Mouse (Mus musculus): Measurements from ENCODE around the gene Cga. TPM values are rescaled to one million over a fixed set of nuclear protein-coding genes. Genes with fewer than 3 reads are reported as not detected.

Cga gene
- polyA plus RNA-seq, 1 experiment: 1.00 TPM

GRCm38 (mm10) chr4:34858903-34859302 is 34.7 kb upstream of the Cga start:
- H3K27ac ChIP-seq (ENCODE audit: control insufficient read depth, insufficient read depth, low read length): no peak overlapping the region
- no peak for TF ChIP-seq CTCF (IDR thresholded peaks at IDR 0.05; ENCODE audit: borderline replicate concordance, control insufficient read depth, extremely low read depth, insufficient read depth, low read length, poor library complexity)
- no peak for TF ChIP-seq POLR2A (IDR thresholded peaks at IDR 0.05; ENCODE audit: control insufficient read depth, extremely low read depth, insufficient read depth, low read length, poor library complexity)
- no peak for DNase-seq
- 92% methylated on average over 3 of the region's 3 CpGs for WGBS
- H3K4me1 ChIP-seq (replicated peaks; ENCODE audit: control insufficient read depth, insufficient read depth, low read length): peaks cover 6% of the 10 kb centered on the region
- no peaks in the 10 kb centered on the region for H3K27me3 ChIP-seq (ENCODE audit: control insufficient read depth, insufficient read depth, low read length)
- no peaks in the 10 kb centered on the region for H3K36me3 ChIP-seq (ENCODE audit: control insufficient read depth, insufficient read depth, low read length)
- no peak overlapping the region for H3K4me3 ChIP-seq (ENCODE audit: control insufficient read depth, insufficient read depth, low read length)

DNA sequence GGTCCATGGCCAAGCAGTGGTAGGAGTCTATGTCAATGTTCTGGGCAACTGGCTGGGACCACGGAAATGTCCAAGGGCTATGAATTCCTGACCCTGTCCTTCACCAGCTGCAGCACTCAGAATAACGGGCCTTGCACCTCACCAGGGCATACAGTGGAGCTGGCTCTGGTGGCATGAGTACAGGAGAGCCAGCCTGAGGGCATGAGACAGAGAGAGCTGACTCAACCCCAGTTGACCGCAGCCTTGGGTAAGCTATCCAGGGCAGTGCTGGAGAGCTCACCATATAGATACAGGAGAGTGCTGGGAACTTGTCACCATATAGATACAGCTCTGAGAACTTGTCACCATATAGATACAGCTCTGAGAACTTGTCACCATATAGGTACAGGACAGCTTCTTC is 34.2 kb upstream of the Cga start:
- Histone ChIP-seq H3K27me3 (ENCODE audit: control insufficient read depth, insufficient read depth, low read length) (no peaks in the 10 kb centered on the region), H3K36me3 (ENCODE audit: control insufficient read depth, insufficient read depth, low read length) (no peaks in the 10 kb centered on the region), H3K4me3 (ENCODE audit: control insufficient read depth, insufficient read depth, low read length) (no peak overlapping the region), H3K27ac (ENCODE audit: control insufficient read depth, insufficient read depth, low read length) (no peak overlapping the region), H3K4me1 (replicated peaks; ENCODE audit: control insufficient read depth, insufficient read depth, low read length) (peaks cover 6% of the 10 kb centered on the region)
- DNase-seq: no peak
- WGBS: 97% methylated on average over 3 of the region's 3 CpGs
- no peak for TF ChIP-seq CTCF (IDR thresholded peaks at IDR 0.05; ENCODE audit: borderline replicate concordance, control insufficient read depth, extremely low read depth, insufficient read depth, low read length, poor library complexity)
- no peak for TF ChIP-seq POLR2A (IDR thresholded peaks at IDR 0.05; ENCODE audit: control insufficient read depth, extremely low read depth, insufficient read depth, low read length, poor library complexity)

DNA sequence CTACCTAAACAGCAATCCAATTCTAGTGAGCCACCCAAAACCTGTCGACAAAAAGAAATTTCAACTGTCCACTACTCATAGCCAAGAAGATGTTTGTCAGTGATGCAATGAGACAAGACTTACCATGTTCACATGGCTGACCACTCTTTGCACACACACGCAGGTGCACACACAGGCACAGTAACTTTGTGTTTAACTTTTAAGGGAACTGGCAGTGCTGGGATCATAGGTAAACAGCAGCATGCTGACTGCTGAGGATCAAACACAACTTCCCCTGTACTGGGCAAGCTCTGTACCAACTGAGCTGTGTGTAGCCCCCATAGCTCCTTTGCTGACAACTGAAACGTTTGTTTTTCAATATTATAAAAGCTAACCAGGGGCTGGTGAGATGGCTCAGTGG is 32.1 kb upstream of the Cga start:
- TF ChIP-seq CTCF (IDR thresholded peaks at IDR 0.05; ENCODE audit: borderline replicate concordance, control insufficient read depth, extremely low read depth, insufficient read depth, low read length, poor library complexity) (no peak), POLR2A (IDR thresholded peaks at IDR 0.05; ENCODE audit: control insufficient read depth, extremely low read depth, insufficient read depth, low read length, poor library complexity) (no peak)
- no peak overlapping the region for H3K27ac ChIP-seq (ENCODE audit: control insufficient read depth, insufficient read depth, low read length)
- H3K4me1 ChIP-seq (replicated peaks; ENCODE audit: control insufficient read depth, insufficient read depth, low read length): peaks cover 6% of the 10 kb centered on the region
- WGBS: 82% methylated on average over 3 of the region's 3 CpGs
- no peaks in the 10 kb centered on the region for H3K36me3 ChIP-seq (ENCODE audit: control insufficient read depth, insufficient read depth, low read length)
- no peaks in the 10 kb centered on the region for H3K27me3 ChIP-seq (ENCODE audit: control insufficient read depth, insufficient read depth, low read length)
- no peak overlapping the region for H3K4me3 ChIP-seq (ENCODE audit: control insufficient read depth, insufficient read depth, low read length)
- no peak for DNase-seq

DNA sequence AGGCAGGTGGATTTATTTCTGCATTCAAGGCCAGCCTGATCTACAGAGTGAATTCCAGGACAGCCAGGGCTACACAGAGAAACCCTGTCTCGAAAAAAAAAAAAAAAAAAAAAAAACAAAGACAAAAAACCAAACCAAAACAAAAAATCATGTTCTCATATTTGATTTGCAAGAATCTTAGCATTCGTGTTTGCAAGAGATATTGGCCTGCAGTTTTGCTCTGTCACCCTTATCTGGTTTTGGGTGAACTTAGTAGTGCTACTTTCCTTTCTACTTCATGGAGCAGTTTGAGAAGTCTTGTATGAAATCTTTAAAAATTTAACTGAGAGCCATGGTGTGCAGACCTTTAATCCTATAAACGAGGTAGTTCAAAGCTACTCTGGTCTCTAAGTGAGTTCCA is 23.8 kb upstream of the Cga start:
- no peak for TF ChIP-seq CTCF (IDR thresholded peaks at IDR 0.05; ENCODE audit: borderline replicate concordance, control insufficient read depth, extremely low read depth, insufficient read depth, low read length, poor library complexity)
- TF ChIP-seq POLR2A (IDR thresholded peaks at IDR 0.05; ENCODE audit: control insufficient read depth, extremely low read depth, insufficient read depth, low read length, poor library complexity): no peak
- Histone ChIP-seq H3K4me1 (replicated peaks; ENCODE audit: control insufficient read depth, insufficient read depth, low read length) (peaks cover 6% of the 10 kb centered on the region; the same call in 1 of the 2 replicates), H3K4me3 (ENCODE audit: control insufficient read depth, insufficient read depth, low read length) (no peak overlapping the region), H3K36me3 (ENCODE audit: control insufficient read depth, insufficient read depth, low read length) (no peaks in the 10 kb centered on the region), H3K27ac (ENCODE audit: control insufficient read depth, insufficient read depth, low read length) (no peak overlapping the region), H3K27me3 (ENCODE audit: control insufficient read depth, insufficient read depth, low read length) (no peaks in the 10 kb centered on the region)
- 86% methylated on average over 3 of the region's 3 CpGs for WGBS
- DNase-seq: no peak

DNA sequence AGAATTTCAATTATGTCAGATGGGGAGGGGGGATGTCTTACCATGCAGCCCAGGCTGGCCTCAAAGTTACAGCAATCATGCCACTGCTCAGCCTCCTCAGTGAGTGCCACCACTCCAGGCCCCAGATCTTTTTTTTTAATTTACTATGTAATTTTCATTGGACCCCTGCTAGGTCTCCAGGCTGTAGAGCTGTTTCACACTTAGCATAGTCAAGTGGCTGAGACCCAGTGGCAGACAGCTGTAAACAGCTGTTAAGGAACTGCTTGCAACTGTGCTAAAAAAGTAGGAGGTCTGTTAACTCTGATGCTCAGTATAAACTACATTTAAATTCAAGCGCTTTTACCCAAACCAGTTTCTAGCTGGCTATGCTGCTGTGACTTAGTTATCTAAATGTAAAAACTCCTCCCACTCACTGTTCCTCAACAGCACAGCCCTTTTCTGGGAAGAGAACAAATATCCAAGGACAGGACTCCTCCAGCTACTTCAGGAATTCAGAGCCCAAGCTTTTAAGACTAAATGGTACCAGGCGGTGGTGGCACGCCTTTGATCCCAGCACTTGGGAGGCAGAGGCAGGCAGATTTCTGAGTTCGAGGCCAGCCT is 20.6 kb upstream of the Cga start:
- Histone ChIP-seq H3K4me3 (ENCODE audit: control insufficient read depth, insufficient read depth, low read length) (no peak overlapping the region), H3K4me1 (replicated peaks; ENCODE audit: control insufficient read depth, insufficient read depth, low read length) (peaks cover 6% of the 10 kb centered on the region; the same call in 1 of the 2 replicates), H3K36me3 (ENCODE audit: control insufficient read depth, insufficient read depth, low read length) (no peaks in the 10 kb centered on the region), H3K27ac (ENCODE audit: control insufficient read depth, insufficient read depth, low read length) (no peak overlapping the region), H3K27me3 (ENCODE audit: control insufficient read depth, insufficient read depth, low read length) (no peaks in the 10 kb centered on the region)
- 97% methylated on average over 4 of the region's 4 CpGs for whole genome bisulfite sequencing
- TF ChIP-seq CTCF (IDR thresholded peaks at IDR 0.05; ENCODE audit: borderline replicate concordance, control insufficient read depth, extremely low read depth, insufficient read depth, low read length, poor library complexity): no peak
- no peak for TF ChIP-seq POLR2A (IDR thresholded peaks at IDR 0.05; ENCODE audit: control insufficient read depth, extremely low read depth, insufficient read depth, low read length, poor library complexity)
- DNase-seq: no peak

GRCm38 (mm10) chr4:34874234-34874633 is 19.3 kb upstream of the Cga start:
- 84% methylated on average over 1 of the region's 1 CpGs for WGBS
- no peak overlapping the region for H3K27ac ChIP-seq (ENCODE audit: control insufficient read depth, insufficient read depth, low read length)
- peaks cover 6% of the 10 kb centered on the region; the same call in 1 of the 2 replicates for H3K4me1 ChIP-seq (replicated peaks; ENCODE audit: control insufficient read depth, insufficient read depth, low read length)
- TF ChIP-seq CTCF (IDR thresholded peaks at IDR 0.05; ENCODE audit: borderline replicate concordance, control insufficient read depth, extremely low read depth, insufficient read depth, low read length, poor library complexity) (no peak), POLR2A (IDR thresholded peaks at IDR 0.05; ENCODE audit: control insufficient read depth, extremely low read depth, insufficient read depth, low read length, poor library complexity) (no peak)
- no peak for DNase-seq
- no peaks in the 10 kb centered on the region for H3K27me3 ChIP-seq (ENCODE audit: control insufficient read depth, insufficient read depth, low read length)
- H3K36me3 ChIP-seq (ENCODE audit: control insufficient read depth, insufficient read depth, low read length): no peaks in the 10 kb centered on the region
- H3K4me3 ChIP-seq (ENCODE audit: control insufficient read depth, insufficient read depth, low read length): no peak overlapping the region
